Mouse (Mus musculus): ENCODE measurements around the gene Rfwd3. TPM values are rescaled to one million over a fixed set of nuclear protein-coding genes. Genes with fewer than 3 reads are reported as not detected.
"Not testable (repeated sequence)": the region's sequence is repeated elsewhere in the genome, so short reads cannot be mapped to it uniquely, and the experiment has no call there.

The Rfwd3 gene
- polyA plus RNA-seq, 1 experiment from 2014 or later: 16.1 TPM

- no peak for ATAC-seq
- no peaks in the 10 kb centered on the region for H3K9me3 ChIP-seq (ENCODE audit: control insufficient read depth)
- H3K27me3 ChIP-seq (replicated peaks; ENCODE audit: control insufficient read depth, insufficient read depth, low read length): no peaks in the 10 kb centered on the region
- H3K4me3 ChIP-seq (ENCODE audit: low read depth, low read length): no peak overlapping the region
- H3K27ac ChIP-seq (ENCODE audit: low read depth, low read length): no peak overlapping the region
- 85% methylated on average over 7 of the region's 7 CpGs for WGBS
- H3K4me1 ChIP-seq (replicated peaks; ENCODE audit: control insufficient read depth, insufficient read depth, low read length): no peaks in the 10 kb centered on the region
- H3K9ac ChIP-seq (ENCODE audit: low read depth, low read length): no peak overlapping the region
- no peak overlapping the region for H3K4me2 ChIP-seq (replicated peaks; ENCODE audit: low read depth)
- no peak for TF ChIP-seq CTCF (IDR thresholded peaks at IDR 0.05; ENCODE audit: low read depth)
- peaks cover 64% of the 10 kb centered on the region for H3K36me3 ChIP-seq (ENCODE audit: control insufficient read depth, insufficient read depth)
Measured at GRCm38 (mm10) chr8:111291733-111292132, 8.3 kb downstream of the Rfwd3 start.

- H3K36me3 ChIP-seq (ENCODE audit: control insufficient read depth, insufficient read depth): peaks cover 76% of the 10 kb centered on the region
- H3K27me3 ChIP-seq (replicated peaks; ENCODE audit: control insufficient read depth, insufficient read depth, low read length): no peaks in the 10 kb centered on the region
- 93% methylated on average over 7 of the region's 7 CpGs for WGBS
- no peak overlapping the region for H3K4me2 ChIP-seq (replicated peaks; ENCODE audit: low read depth)
- no peaks in the 10 kb centered on the region for H3K9me3 ChIP-seq (ENCODE audit: control insufficient read depth)
- no peak for TF ChIP-seq CTCF (IDR thresholded peaks at IDR 0.05; ENCODE audit: low read depth)
- H3K9ac ChIP-seq (ENCODE audit: low read depth, low read length): no peak overlapping the region
- H3K4me1 ChIP-seq (replicated peaks; ENCODE audit: control insufficient read depth, insufficient read depth, low read length): no peaks in the 10 kb centered on the region
- H3K4me3 ChIP-seq (ENCODE audit: low read depth, low read length): no peak overlapping the region
- no peak for ATAC-seq
- no peak overlapping the region for H3K27ac ChIP-seq (ENCODE audit: low read depth, low read length)
Measured at GRCm38 (mm10) chr8:111290586-111290985, 9.4 kb downstream of the Rfwd3 start.

- Histone ChIP-seq H3K4me1 (replicated peaks; ENCODE audit: control insufficient read depth, insufficient read depth, low read length) (no peaks in the 10 kb centered on the region), H3K9ac (ENCODE audit: low read depth, low read length) (no peak overlapping the region), H3K4me2 (replicated peaks; ENCODE audit: low read depth) (no peak overlapping the region), H3K27me3 (replicated peaks; ENCODE audit: control insufficient read depth, insufficient read depth, low read length) (no peaks in the 10 kb centered on the region), H3K36me3 (ENCODE audit: control insufficient read depth, insufficient read depth) (peaks cover 85% of the 10 kb centered on the region), H3K27ac (ENCODE audit: low read depth, low read length) (peak overlapping the region; percentile 41; the same call in 1 of the 2 replicates), H3K4me3 (ENCODE audit: low read depth, low read length) (no peak overlapping the region), H3K9me3 (ENCODE audit: control insufficient read depth) (no peaks in the 10 kb centered on the region)
- ATAC-seq: no peak
- WGBS: 80% methylated on average over 4 of the region's 4 CpGs
- TF ChIP-seq CTCF (IDR thresholded peaks at IDR 0.05; ENCODE audit: low read depth): no peak
Measured at GRCm38 (mm10) chr8:111285603-111286002, 14.4 kb downstream of the Rfwd3 start.

- H3K9me3 ChIP-seq (ENCODE audit: control insufficient read depth): no peaks in the 10 kb centered on the region
- peaks cover 79% of the 10 kb centered on the region for H3K36me3 ChIP-seq (ENCODE audit: control insufficient read depth, insufficient read depth)
- H3K27me3 ChIP-seq (replicated peaks; ENCODE audit: control insufficient read depth, insufficient read depth, low read length): no peaks in the 10 kb centered on the region
- no peak overlapping the region for H3K27ac ChIP-seq (ENCODE audit: low read depth, low read length)
- H3K4me3 ChIP-seq (ENCODE audit: low read depth, low read length): no peak overlapping the region
- ATAC-seq: no peak
- H3K4me1 ChIP-seq (replicated peaks; ENCODE audit: control insufficient read depth, insufficient read depth, low read length): no peaks in the 10 kb centered on the region
- H3K4me2 ChIP-seq (replicated peaks; ENCODE audit: low read depth): no peak overlapping the region
- H3K9ac ChIP-seq (ENCODE audit: low read depth, low read length): no peak overlapping the region
- TF ChIP-seq CTCF (IDR thresholded peaks at IDR 0.05; ENCODE audit: low read depth): no peak
- 96% methylated on average over 3 of the region's 3 CpGs for WGBS
Measured at GRCm38 (mm10) chr8:111282093-111282492, 17.9 kb downstream of the Rfwd3 start.

DNA sequence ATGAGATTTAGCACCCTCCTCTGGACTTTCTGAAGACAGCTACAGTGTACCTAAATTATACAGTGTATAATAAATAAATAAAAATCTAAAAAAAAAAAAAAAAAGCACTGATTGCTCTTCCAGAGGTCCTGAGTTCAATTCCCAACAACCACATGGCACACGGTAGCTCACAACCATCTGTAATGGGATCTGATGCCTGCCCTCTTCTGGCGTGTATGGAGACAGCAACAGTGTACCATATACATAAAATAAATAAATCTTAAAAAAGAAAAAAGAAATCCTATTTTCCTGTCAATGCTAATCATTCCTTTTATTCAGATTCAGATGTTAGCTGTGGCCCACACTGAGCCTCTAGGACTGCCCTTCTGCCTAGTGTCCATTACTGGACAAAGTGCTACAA, 31.7 kb downstream of the Rfwd3 start:
- TF ChIP-seq CTCF (IDR thresholded peaks at IDR 0.05; ENCODE audit: low read depth): peak; percentile 43
- Histone ChIP-seq H3K9ac (ENCODE audit: low read depth, low read length) (no peak overlapping the region), H3K27me3 (replicated peaks; ENCODE audit: control insufficient read depth, insufficient read depth, low read length) (no peaks in the 10 kb centered on the region), H3K36me3 (ENCODE audit: control insufficient read depth, insufficient read depth) (peaks cover 9% of the 10 kb centered on the region), H3K9me3 (ENCODE audit: control insufficient read depth) (no peaks in the 10 kb centered on the region), H3K27ac (ENCODE audit: low read depth, low read length) (no peak overlapping the region), H3K4me2 (replicated peaks; ENCODE audit: low read depth) (no peak overlapping the region), H3K4me3 (ENCODE audit: low read depth, low read length) (no peak overlapping the region), H3K4me1 (replicated peaks; ENCODE audit: control insufficient read depth, insufficient read depth, low read length) (no peaks in the 10 kb centered on the region; the same call in 1 of the 2 replicates)
- WGBS: 72% methylated on average over 2 of the region's 2 CpGs
- ATAC-seq: no peak

DNA sequence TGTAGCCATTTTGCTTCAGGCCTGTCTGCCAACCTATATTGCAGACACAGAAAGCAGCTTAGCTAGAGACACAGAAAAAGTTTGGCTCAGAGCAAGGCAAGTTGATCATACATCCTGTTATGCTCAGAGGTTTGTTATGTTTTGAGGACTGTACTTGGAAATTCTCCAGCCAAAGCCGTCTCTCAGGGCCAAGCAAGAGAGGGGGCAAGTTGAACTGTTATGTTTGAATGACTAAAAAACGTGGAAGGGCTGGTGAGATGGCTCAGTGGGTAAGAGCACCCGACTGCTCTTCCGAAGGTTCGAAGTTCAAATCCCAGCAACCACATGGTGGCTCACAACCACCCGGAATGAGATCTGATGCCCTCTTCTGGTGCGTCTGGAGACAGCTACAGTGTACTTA, 33.9 kb downstream of the Rfwd3 start:
- WGBS: 71% methylated on average over 7 of the region's 7 CpGs
- not testable (repeated sequence) for ATAC-seq; H3K36me3 ChIP-seq (ENCODE audit: control insufficient read depth, insufficient read depth); H3K4me2 ChIP-seq (replicated peaks; ENCODE audit: low read depth); H3K4me3 ChIP-seq (ENCODE audit: low read depth, low read length); H3K9me3 ChIP-seq (ENCODE audit: control insufficient read depth); H3K9ac ChIP-seq (ENCODE audit: low read depth, low read length); H3K4me1 ChIP-seq (replicated peaks; ENCODE audit: control insufficient read depth, insufficient read depth, low read length); H3K27me3 ChIP-seq (replicated peaks; ENCODE audit: control insufficient read depth, insufficient read depth, low read length); H3K27ac ChIP-seq (ENCODE audit: low read depth, low read length)

GRCm38 (mm10) chr8:111264693-111265220, 35.3 kb downstream of the Rfwd3 start:
- peak; percentile 73 for ATAC-seq
- no peaks in the 10 kb centered on the region for H3K27me3 ChIP-seq (replicated peaks; ENCODE audit: control insufficient read depth, insufficient read depth, low read length)
- H3K4me1 ChIP-seq (replicated peaks; ENCODE audit: control insufficient read depth, insufficient read depth, low read length): no peaks in the 10 kb centered on the region; the same call in 1 of the 2 replicates
- no peaks in the 10 kb centered on the region for H3K9me3 ChIP-seq (ENCODE audit: control insufficient read depth)
- no peak overlapping the region for H3K4me3 ChIP-seq (ENCODE audit: low read depth, low read length)
- no peak for TF ChIP-seq CTCF (IDR thresholded peaks at IDR 0.05; ENCODE audit: low read depth)
- no peak overlapping the region for H3K4me2 ChIP-seq (replicated peaks; ENCODE audit: low read depth)
- no peaks in the 10 kb centered on the region for H3K36me3 ChIP-seq (ENCODE audit: control insufficient read depth, insufficient read depth)
- 63% methylated on average over 2 of the region's 2 CpGs for WGBS
- H3K27ac ChIP-seq (ENCODE audit: low read depth, low read length): no peak overlapping the region
- no peak overlapping the region for H3K9ac ChIP-seq (ENCODE audit: low read depth, low read length)

Measured in intestine, postnatal 0 days (tissue).